Mouse (Mus musculus): ENCODE data around the gene Rtkn.

DNA sequence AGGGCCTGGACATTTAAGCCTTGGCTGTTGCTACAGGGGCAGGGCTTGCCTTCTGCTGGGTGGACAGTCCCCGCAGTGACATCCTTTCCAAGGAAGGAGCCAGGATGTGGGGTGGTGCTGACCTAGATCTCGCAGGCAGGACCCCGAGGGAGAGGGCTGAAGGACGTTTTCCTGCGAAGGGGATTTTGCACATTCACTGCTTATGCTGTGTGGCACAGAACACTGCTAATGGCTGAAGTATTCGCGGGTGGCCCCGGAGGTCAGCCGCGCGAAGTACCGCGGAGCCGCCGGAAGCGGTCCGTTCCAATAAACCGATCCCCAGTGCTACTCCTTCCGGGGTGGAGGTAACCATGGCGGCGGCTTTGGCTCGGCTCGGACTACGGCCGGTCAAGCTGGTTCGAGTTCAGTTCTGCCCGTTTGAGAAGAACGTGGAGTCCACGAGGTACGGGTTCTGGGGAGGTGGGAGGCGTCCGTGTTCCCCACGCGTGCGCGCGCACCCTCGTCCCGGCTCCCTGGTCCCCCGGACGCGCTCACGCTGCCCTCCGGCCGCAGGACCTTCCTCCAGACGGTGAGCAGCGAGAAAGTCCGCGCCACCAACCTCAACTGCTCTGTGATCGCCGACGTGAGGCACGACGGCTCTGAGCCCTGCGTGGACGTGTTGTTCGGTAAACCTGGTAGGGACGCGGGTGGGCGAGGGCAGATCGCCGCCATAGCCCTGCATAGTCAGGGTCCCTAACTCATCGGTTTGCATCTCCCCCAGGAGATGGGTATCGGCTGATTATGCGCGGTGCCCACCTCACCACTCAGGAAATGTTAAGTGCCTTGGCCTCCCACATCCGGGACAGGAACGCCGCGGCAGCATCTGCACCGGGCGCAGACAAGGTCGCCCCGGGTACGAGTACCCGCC is 26.2 kb upstream of the Rtkn start, which contains the start of gene Mrpl53:
- TF ChIP-seq GATA1 (IDR thresholded peaks at IDR 0.05; ENCODE audit: low read length) (no peak), TAL1 (IDR thresholded peaks at IDR 0.05; ENCODE audit: low read length) (no peak)
